Mouse (Mus musculus) small intestine, adult 10 weeks (tissue): ENCODE results near the gene Olfr554. TPM values are rescaled to one million over a fixed set of nuclear protein-coding genes. Genes with fewer than 3 reads are reported as not detected.

Source experiments
- polyA plus RNA-seq: library from polyadenylated mRNA; stranded (reverse); fragments of 350-450 nt; fragmentation: Illumina TruSeq; extraction: RNeasy Lipid Tissue Mini Kit (QIAGEN cat#74804); gene quantifications from one replicate; pipeline ENCODE4 v1.2.3, GENCODE M21; 2014; ENCODE audit warnings: low replicate concordance

The Olfr554 gene
- not detected for polyA plus RNA-seq

DNA sequence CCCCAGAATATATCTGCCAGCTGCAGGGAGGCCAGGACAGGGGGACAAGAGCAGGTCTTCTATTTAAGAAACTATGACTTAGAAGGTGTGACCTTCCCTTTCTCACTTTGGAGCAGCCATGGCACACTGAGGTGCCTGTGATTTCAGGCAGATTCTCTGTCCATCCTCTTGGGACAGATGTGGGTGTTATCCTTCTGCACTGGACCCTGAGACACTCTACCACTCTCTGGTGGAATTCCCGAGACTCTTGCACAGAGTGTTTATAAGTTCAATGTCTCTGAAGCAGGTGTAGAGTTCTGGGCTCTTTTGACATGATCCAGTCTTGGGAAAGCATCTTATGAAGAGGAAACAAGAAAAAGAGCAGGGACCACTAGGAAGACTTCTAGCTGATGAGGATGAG is at the start of gene Olfr554:
Gene Olfr554 (plus strand): TSS at position 301 of the 400 bp plus-strand sequence.

DNA sequence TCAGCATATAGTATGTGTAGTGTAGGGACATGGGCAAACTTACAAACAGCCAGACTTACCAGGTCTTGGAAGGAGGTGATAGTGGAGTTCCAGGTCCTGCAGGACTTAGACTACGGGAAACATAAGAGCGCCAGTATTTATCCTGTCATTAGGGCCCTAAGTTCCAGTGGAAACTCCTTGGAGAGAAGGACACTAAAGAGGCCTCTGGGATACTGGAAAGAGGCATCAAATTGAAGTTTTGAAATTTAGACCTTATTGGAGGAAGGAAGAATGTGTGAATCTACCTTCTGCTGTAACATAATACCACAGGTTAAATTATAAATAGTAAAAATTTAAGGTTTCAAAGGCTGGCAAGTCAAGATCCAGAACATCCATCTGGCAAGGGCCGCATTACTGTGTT is 46.4 kb upstream of the Olfr554 start, which contains the start of gene Olfr551:
Gene Olfr551 (minus strand): TSS at position 101 of the 400 bp plus-strand sequence.

DNA sequence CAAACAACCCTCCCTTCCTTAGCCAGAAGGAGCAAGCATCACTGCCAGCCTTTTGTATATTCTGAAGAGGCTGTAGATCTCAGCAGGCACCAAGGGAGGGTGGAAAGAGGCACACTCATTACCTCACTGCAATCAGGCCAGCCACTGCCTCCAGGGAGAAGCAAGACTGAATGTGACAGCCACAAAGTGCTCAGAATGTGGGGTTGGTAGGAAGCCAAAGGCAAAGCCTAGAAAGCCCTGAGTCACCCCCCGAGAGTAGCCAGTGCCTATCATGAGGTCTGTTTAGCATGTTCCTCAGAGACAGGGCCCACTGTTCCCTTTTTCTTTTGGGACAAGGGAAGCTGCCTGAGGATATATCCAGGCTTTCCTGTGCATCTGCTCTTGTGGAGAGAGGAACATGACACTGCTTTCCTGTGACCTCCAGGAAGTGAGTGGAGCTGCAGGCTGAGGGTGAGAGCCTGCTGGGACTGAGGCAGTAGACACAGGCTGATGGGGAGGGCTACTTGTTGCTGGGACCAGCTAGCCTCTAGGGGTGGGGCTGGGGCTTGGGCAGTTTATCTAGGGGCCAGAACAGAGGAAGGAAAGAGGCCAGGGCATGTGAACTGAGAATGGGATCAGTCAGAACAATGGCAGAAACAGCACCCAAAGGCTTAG is 40.7 kb upstream of the Olfr554 start, which contains the start of gene Olfr552:
Gene Olfr552 (plus strand): TSS at position 393 of the 654 bp plus-strand sequence.

DNA sequence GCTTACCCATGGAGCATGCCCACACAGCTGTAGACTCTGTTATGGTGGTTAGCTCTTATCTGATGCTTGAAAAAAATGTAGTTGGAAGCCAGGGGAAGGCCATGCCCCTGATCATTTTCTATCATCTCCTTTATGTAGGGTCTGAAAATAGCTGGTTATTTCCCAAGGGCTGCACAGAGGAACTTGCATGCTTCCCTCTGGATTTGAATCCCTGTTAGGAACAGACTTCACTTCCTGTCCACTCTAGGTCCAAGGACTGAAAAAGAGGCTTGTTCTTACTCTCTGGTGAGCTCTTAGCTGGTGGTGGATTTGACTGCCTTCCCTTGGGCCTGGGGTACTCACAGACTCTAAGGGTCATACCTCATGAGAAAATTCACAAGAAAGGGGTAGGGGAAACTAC is 20.1 kb upstream of the Olfr554 start, which contains the start of gene Olfr553:
Gene Olfr553 (minus strand): TSS at position 101 of the 400 bp plus-strand sequence.

DNA sequence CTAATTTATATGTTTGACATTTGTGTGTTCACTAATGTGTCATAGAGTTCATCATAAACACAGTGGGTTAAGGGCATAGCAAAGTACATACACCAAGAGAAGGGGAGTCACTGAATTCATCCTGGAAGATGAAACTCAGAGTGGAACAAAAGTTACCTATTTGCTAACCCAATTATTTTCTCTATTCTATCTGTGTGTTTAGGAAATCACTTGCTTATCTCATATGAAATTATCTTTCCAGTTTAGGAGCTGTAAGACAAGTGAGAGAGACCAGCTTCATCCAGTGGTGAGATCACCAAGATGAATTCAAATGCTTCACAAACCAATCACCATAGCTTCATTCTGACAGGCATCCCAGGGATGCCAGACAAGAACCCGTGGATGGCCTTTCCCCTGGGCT is 20.3 kb downstream of the Olfr554 start, which contains the start of gene Olfr555:
Gene Olfr555 (plus strand): TSS at position 301 of the 400 bp plus-strand sequence.

DNA sequence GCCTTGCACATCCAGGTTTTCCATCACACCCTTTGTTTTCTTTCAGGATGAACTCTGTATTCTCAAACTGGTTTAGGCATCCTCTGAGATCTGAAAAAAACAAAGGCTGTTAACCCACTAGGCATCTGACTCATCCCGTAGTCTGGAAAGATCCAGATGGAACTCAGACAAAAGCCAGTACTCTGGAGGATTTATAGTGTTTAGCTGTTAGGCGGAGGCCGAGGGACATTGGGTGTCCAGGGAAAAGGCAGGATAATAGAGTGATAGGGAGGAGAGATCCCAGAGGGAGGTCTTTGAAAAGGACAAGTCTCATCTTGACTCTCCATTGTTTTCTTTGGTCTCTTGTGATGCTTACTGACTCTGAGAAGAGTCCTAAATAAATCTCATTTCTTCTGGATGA is 26.4 kb downstream of the Olfr554 start, which contains the start of gene Olfr556:
Gene Olfr556 (plus strand): TSS at position 301 of the 400 bp plus-strand sequence.

DNA sequence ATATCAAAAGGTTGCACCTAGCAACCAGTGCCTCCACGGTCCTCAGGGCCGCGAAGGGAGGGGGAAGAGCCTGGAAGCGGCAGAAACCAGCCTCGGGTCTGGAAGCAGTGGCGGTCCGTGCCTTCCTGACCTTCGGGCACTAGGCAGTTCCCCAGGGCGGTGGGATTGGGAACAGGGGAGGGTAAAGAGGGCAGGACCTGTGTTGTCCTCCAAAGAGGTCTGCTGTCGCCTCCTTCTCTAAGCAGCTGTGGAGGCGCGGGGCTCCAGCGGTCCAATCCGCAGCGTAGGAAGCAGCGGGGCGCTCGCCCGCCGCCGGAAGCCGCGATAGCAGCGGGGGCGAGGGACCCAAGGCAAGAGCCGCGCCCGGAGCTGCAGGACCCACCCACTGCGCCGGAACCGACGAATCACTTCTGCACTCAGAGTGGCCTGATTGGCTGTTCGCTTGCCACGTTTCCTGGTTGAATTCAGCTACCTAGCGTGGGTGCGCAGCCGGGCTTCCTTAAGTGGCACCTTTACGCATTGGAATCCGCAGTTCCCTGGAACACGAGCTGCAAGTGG is 48.8 kb downstream of the Olfr554 start, which contains the start of gene Trim68:
Gene Trim68 (minus strand): TSS at position 384 of the 558 bp plus-strand sequence.

Other genes with a start within 250 kb of the Olfr554 start
- gene Rrm1, start 196.7 kb upstream of the Olfr554 start, polyA plus RNA-seq = 35.8 TPM
- not detected for gene Olfr543, start 156.8 kb upstream of the Olfr554 start, polyA plus RNA-seq
- not detected for gene Olfr544, start 150.1 kb upstream of the Olfr554 start, polyA plus RNA-seq
- gene Olfr545, start 138.9 kb upstream of the Olfr554 start, polyA plus RNA-seq = not detected
- gene Olfr547, start 103.7 kb upstream of the Olfr554 start, polyA plus RNA-seq = not detected
- gene Olfr548-ps1, start 97.5 kb upstream of the Olfr554 start, polyA plus RNA-seq = not detected
- gene Olfr549, start 88.6 kb upstream of the Olfr554 start, polyA plus RNA-seq = not detected
- 15.3 TPM for gene Trim21, start 72.9 kb upstream of the Olfr554 start, polyA plus RNA-seq
- not detected for gene Olfr550, start 67.0 kb upstream of the Olfr554 start, polyA plus RNA-seq
- not detected for gene Olfr551, start 46.5 kb upstream of the Olfr554 start, polyA plus RNA-seq
- not detected for gene Olfr552, start 40.7 kb upstream of the Olfr554 start, polyA plus RNA-seq
- not detected for gene Olfr553, start 20.2 kb upstream of the Olfr554 start, polyA plus RNA-seq
- not detected for gene Olfr555, start 20.4 kb downstream of the Olfr554 start, polyA plus RNA-seq
- gene Olfr556, start 26.5 kb downstream of the Olfr554 start, polyA plus RNA-seq = not detected
- gene Trim68, start 48.9 kb downstream of the Olfr554 start, polyA plus RNA-seq = 3.0 TPM
- gene Olfr557, start 57.5 kb downstream of the Olfr554 start, polyA plus RNA-seq = not detected
- gene Olfr558, start 63.8 kb downstream of the Olfr554 start, polyA plus RNA-seq = 2.3 TPM
- not detected for gene Olfr33, start 80.6 kb downstream of the Olfr554 start, polyA plus RNA-seq
- gene Olfr559, start 89.1 kb downstream of the Olfr554 start, polyA plus RNA-seq = not detected
- 0.30 TPM for gene Olfr560, start 120.9 kb downstream of the Olfr554 start, polyA plus RNA-seq
- 1.3 TPM for gene Olfr78, start 121.0 kb downstream of the Olfr554 start, polyA plus RNA-seq
- 0.26 TPM for gene Olfr561, start 132.8 kb downstream of the Olfr554 start, polyA plus RNA-seq
- gene Olfr564, start 165.0 kb downstream of the Olfr554 start, polyA plus RNA-seq = not detected
- gene Olfr566, start 220.3 kb downstream of the Olfr554 start, polyA plus RNA-seq = not detected
- not detected for gene Olfr568, start 238.7 kb downstream of the Olfr554 start, polyA plus RNA-seq